Mouse (Mus musculus) MEL (cell line): ENCODE results near the gene Pla2g3.

Source experiments
- CHD2 ChIP-seq: IDR thresholded peaks from 2 replicates; pipeline ENCODE4 v1.6.1; 2011; ENCODE audit warnings: low read length, improper control_type of control experiment
- CTCF ChIP-seq, 3 experiments: IDR thresholded peaks in 2 of 3; conservative IDR thresholded peaks in 1 of 3; 2 replicates each; pipeline ENCODE4 v1.5.1; 2011 to 2012; ENCODE audit warnings: low read length in 3 of 3, low read depth in 2 of 3, mild to moderate bottlenecking in 2 of 3, improper control_type of control experiment in 1 of 3, inconsistent platforms in 1 of 3, mixed read lengths in 1 of 3, moderate library complexity in 1 of 3; ENCODE audit not compliant: control insufficient read depth in 1 of 3, insufficient read depth in 1 of 3, poor library complexity in 1 of 3, severe bottlenecking in 1 of 3
- E2F4 ChIP-seq: IDR thresholded peaks from 2 replicates; pipeline ENCODE4 v1.6.1; 2011; ENCODE audit warnings: low read depth, low read length, improper control_type of control experiment, borderline replicate concordance
- EP300 ChIP-seq, 2 experiments: IDR thresholded peaks; 2 replicates each; pipeline ENCODE4 v1.6.1; 2011; ENCODE audit warnings: improper control_type of control experiment in 2 of 2, low read length in 2 of 2, low read depth in 1 of 2, mild to moderate bottlenecking in 1 of 2
- MAFK ChIP-seq: IDR thresholded peaks from 2 replicates; pipeline ENCODE4 v1.6.1; 2011; ENCODE audit warnings: low read depth, mild to moderate bottlenecking, low read length, improper control_type of control experiment, borderline replicate concordance
- MAX ChIP-seq: IDR thresholded peaks from 2 replicates; pipeline ENCODE4 v1.6.1; 2011; ENCODE audit warnings: low read length, improper control_type of control experiment
- MAZ ChIP-seq: IDR thresholded peaks from 2 replicates; pipeline ENCODE4 v1.6.1; 2012; ENCODE audit warnings: low read depth, mild to moderate bottlenecking, inconsistent platforms, low read length, improper control_type of control experiment
- MYC ChIP-seq: IDR thresholded peaks from 2 replicates; pipeline ENCODE4 v1.6.1; 2011; ENCODE audit warnings: low read depth, mild to moderate bottlenecking, low read length, improper control_type of control experiment, moderate library complexity
- POLR2A ChIP-seq, 2 experiments: IDR thresholded peaks; 2 replicates each; pipeline ENCODE4 v1.6.1; 2011 to 2012; ENCODE audit warnings: low read length in 2 of 2, mild to moderate bottlenecking in 2 of 2, control low read depth in 1 of 2, improper control_type of control experiment in 1 of 2, low read depth in 1 of 2, moderate library complexity in 1 of 2; ENCODE audit not compliant: control insufficient read depth in 1 of 2, insufficient read depth in 1 of 2, poor library complexity in 1 of 2
- POLR2AphosphoS2 ChIP-seq: IDR thresholded peaks from 2 replicates; pipeline ENCODE4 v1.6.1; 2011; ENCODE audit warnings: low read length, improper control_type of control experiment
- RCOR1 ChIP-seq: IDR thresholded peaks from 2 replicates; pipeline ENCODE4 v1.6.1; 2012; ENCODE audit warnings: low read depth, mild to moderate bottlenecking, inconsistent platforms, low read length, improper control_type of control experiment
- USF2 ChIP-seq, 2 experiments: IDR thresholded peaks; 2 replicates each; pipeline ENCODE4 v1.6.1; 2011 to 2012; ENCODE audit warnings: improper control_type of control experiment in 2 of 2, low read length in 2 of 2, borderline replicate concordance in 1 of 2, inconsistent platforms in 1 of 2, low read depth in 1 of 2, mild to moderate bottlenecking in 1 of 2; ENCODE audit not compliant: insufficient read depth in 1 of 2

GRCm38 (mm10) chr11:3523840-3524582 is 35.9 kb downstream of the Pla2g3 start:
- peak; percentile 83 to 93; a peak in 3 of 4 replicates for TF ChIP-seq POLR2A (IDR thresholded peaks at IDR 0.05; ENCODE audit: control insufficient read depth in 1 of 2, insufficient read depth in 1 of 2, low read depth in 1 of 2, low read length in 2 of 2, poor library complexity in 1 of 2)
- no peak for TF ChIP-seq E2F4
- no peak for TF ChIP-seq USF2 (IDR thresholded peaks at IDR 0.05; ENCODE audit: borderline replicate concordance in 1 of 2, insufficient read depth in 1 of 2, low read depth in 1 of 2, low read length in 2 of 2)
- TF ChIP-seq CTCF (IDR thresholded peaks at IDR 0.05 in 2 of 3, conservative IDR thresholded peaks at IDR 0.05 in 1 of 3; ENCODE audit: control insufficient read depth in 1 of 3, insufficient read depth in 1 of 3, low read depth in 2 of 3, low read length in 3 of 3, poor library complexity in 1 of 3, severe bottlenecking in 1 of 3): no peak
- 0 out of 2 replicates have a peak, but pooled peaks have one; percentile 37 for TF ChIP-seq MYC
- no peak for TF ChIP-seq CHD2
- TF ChIP-seq MAZ: no peak
- 0 out of 2 replicates have a peak, but pooled peaks have one; percentile 38 for TF ChIP-seq POLR2AphosphoS2
- TF ChIP-seq RCOR1: no peak
- 0 out of 4 replicates have a peak, but pooled peaks of 1 of the 2 experiments have one; percentile 9 for TF ChIP-seq EP300 (IDR thresholded peaks at IDR 0.05; ENCODE audit: low read depth in 1 of 2, low read length in 2 of 2)
- TF ChIP-seq MAX: no peak
- no peak for TF ChIP-seq MAFK
